Mouse (Mus musculus) embryonic facial prominence, embryonic 12.5 days (tissue): Measurements from ENCODE around the gene Glra2. TPM values are rescaled to one million over a fixed set of nuclear protein-coding genes. Genes with fewer than 3 reads are reported as not detected.
"Not testable (repeated sequence)": the region's sequence is repeated elsewhere in the genome, so short reads cannot be mapped to it uniquely, and the experiment has no call there.

Experiments used
- ATAC-seq: fragments of 200-750 bp; cut with Nextera tagmentation; 2 replicates; pipeline ENCODE4 v1.8.0; 2017; ENCODE audit not compliant: insufficient number of reproducible peaks, insufficient read depth, low FRiP score, low TSS enrichment
- H3K27ac ChIP-seq: fragments of 300-500 bp; sonication (generic); 2 replicates; pipeline ENCODE4 v1.5.1; 2016; ENCODE audit warnings: mild to moderate bottlenecking
- H3K27me3 ChIP-seq: fragments of 300-500 bp; sonication (generic); 2 replicates; pipeline ENCODE4 v1.6.1; 2016; ENCODE audit warnings: mild to moderate bottlenecking, moderate library complexity
- H3K36me3 ChIP-seq: fragments of 300-500 bp; sonication (generic); 2 replicates; pipeline ENCODE4 v1.6.1; 2016; ENCODE audit warnings: mild to moderate bottlenecking
- H3K4me1 ChIP-seq: fragments of 300-500 bp; sonication (generic); 2 replicates; pipeline ENCODE4 v1.6.1; 2016
- H3K4me2 ChIP-seq: fragments of 300-500 bp; sonication (generic); replicated peaks from 2 replicates; pipeline ENCODE4 v1.6.1; 2016; ENCODE audit warnings: mild to moderate bottlenecking, moderate library complexity
- H3K4me3 ChIP-seq: fragments of 300-500 bp; sonication (generic); 2 replicates; pipeline ENCODE4 v1.5.1; 2016; ENCODE audit warnings: mild to moderate bottlenecking
- H3K9ac ChIP-seq: fragments of 300-500 bp; sonication (generic); 2 replicates; pipeline ENCODE4 v1.6.1; 2016; ENCODE audit warnings: mild to moderate bottlenecking, moderate library complexity
- H3K9me3 ChIP-seq: fragments of 300-500 bp; sonication (generic); 2 replicates; pipeline ENCODE4 v1.6.1; 2016; ENCODE audit warnings: mild to moderate bottlenecking, moderate library complexity
- WGBS: fragments of 180-500 bp; shearing (Covaris S2); methylation state at CpG from one replicate; pipeline ENCODE4 v1.1.7; 2016; 5-methylcytosine and 5-hydroxymethylcytosine counted together
- polyA plus RNA-seq: library from polyadenylated mRNA; unstranded; fragments of >200 nt; fragmentation: Nextera tagmentation; extraction: Ambion mirVana; gene quantifications from 2 replicates; pipeline ENCODE4 v1.2.1, GENCODE M21; 2016

The Glra2 gene
- polyA plus RNA-seq, result 0.17 and 0.32 TPM in 2 replicates

DNA sequence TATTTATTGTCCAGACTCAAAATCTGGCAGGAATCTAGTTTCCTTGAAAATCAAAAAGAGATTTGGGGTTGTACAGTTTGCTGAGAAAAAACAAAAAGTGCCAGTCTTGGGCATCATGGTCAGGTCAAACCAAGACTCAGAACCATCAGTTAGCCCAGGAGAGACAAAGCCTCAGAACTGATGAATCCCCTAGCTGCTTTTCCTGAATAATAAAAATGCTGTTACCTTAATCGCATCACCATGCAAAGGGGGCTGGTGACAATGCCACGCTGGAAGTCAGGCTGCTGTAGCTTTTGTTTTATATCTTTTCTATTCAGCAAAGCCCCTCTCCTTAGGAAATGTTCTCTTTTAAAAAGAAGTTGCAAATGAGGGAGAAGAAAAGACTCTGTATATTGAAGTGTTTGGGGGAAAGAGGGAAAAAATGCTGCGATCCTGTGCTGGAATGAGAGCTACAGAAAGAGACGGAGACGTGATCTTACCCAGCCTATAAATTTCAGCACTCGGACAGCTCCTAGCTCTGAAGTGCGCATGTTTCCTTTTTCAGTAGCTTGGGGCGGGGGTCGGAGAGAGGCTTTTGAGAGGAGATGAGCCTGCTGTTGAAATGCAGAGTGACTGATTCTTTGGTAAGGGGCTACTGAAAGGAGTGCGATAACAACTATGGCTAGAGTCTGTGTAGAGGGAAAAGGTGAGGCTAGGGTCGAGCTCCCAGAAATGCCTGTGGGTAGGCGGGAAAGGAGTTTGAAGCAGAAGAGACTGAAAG lies at the start of gene Glra2:
Gene Glra2 (minus strand): TSS at position 455 of the 760 bp plus-strand sequence.
- Histone ChIP-seq H3K4me1 (no peaks in the 10 kb centered on the region), H3K9me3 (no peaks in the 10 kb centered on the region), H3K36me3 (no peaks in the 10 kb centered on the region), H3K4me2 (peak within 1 kb of the TSS; percentile 42), H3K4me3 (0 out of 2 replicates have a peak within 1 kb of the TSS, but pooled peaks have one; percentile 19), H3K9ac (no peak within 1 kb of the TSS), H3K27me3 (no peaks in the 10 kb centered on the region), H3K27ac (no peak within 1 kb of the TSS)
- 15% methylated on average over 12 of the region's 12 CpGs for WGBS
- no peak for ATAC-seq

DNA sequence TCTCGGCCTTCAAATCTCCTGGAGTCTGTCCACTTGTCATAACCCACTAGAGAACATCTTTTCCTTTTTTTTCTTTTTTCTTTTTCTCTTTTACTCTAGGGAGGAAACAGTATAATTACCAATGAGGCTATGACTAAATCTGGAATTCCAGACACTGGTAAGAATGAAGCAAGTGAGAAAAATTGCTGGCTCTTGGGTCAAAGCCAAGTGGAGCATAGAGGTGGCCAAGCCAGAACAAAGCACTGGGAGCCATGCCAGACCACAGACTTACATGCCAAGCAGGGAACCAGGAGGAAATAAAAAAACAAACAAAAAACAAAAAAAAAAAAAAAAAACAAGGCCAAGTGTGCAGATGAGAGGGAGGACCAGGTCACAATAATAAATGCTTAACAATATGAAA lies 35.6 kb upstream of the Glra2 start:
- Histone ChIP-seq H3K9ac (no peak overlapping the region), H3K36me3 (no peaks in the 10 kb centered on the region), H3K4me3 (no peak overlapping the region), H3K4me2 (no peak overlapping the region), H3K9me3 (no peaks in the 10 kb centered on the region), H3K27me3 (no peaks in the 10 kb centered on the region), H3K4me1 (no peaks in the 10 kb centered on the region), H3K27ac (no peak overlapping the region)
- ATAC-seq, result no peak
- 69% methylated on average over 1 of the region's 1 CpGs for WGBS

DNA sequence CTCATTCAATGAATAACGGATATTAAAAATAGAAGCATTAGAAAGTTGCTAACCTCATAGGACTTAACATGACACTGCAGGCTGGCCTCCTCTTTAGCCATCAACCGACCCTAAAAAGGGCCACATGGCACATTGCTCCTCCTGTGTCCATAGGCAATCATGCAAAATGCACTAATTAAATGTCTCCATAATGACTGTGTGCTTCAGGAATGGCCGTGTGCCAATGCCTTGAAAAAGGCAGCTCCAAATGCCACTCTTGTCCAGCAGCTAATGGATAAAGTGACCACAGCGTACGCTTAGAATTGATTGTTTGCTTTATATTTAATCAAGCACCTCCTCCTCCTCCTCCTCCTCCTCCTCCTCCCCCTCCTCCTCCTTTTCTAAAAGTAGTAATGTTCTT lies 17.4 kb upstream of the Glra2 start:
- 88% methylated on average over 5 of the region's 5 CpGs for WGBS
- Histone ChIP-seq H3K27ac (no peak overlapping the region), H3K4me3 (no peak overlapping the region), H3K4me1 (no peaks in the 10 kb centered on the region), H3K4me2 (no peak overlapping the region), H3K36me3 (no peaks in the 10 kb centered on the region), H3K9me3 (no peaks in the 10 kb centered on the region), H3K27me3 (no peaks in the 10 kb centered on the region), H3K9ac (no peak overlapping the region)
- no peak for ATAC-seq

DNA sequence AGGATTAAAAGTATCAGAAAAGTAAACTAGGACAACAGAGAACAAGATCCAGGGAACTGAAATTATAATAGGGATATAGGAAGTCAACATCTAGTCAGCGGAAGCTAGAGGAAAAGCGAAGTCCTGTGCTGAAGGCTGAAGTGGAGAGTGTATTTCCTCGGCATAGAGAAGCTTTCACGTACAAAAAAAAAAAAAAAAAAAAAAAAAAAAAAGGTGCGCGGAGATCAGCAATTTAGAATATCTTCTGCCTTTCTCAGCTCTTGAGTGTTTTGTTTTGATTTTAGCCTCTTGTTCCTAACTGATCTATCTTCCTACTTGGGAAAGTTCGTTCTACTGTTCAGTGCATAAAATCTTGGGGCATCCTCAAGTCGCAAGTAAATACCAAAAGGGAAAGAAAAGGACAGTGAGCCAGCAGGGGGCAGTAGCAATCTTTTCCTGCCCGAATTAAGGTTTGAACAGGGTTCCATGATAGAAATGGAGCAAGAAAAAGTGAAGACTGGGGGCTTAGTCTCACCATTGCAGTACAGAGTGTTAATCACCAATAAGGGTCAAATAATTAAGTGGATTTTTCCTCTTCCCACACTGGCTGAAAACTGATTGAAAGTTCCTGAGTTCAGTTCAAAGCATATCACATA lies 623 bp upstream of the Glra2 start:
- 15% methylated on average over 9 of the region's 9 CpGs for WGBS
- no peak for ATAC-seq
- Histone ChIP-seq H3K4me1 (no peaks in the 10 kb centered on the region), H3K9ac (no peak overlapping the region), H3K27me3 (no peaks in the 10 kb centered on the region), H3K36me3 (no peaks in the 10 kb centered on the region), H3K4me3 (0 out of 2 replicates have a peak overlapping the region, but pooled peaks have one; percentile 19), H3K9me3 (no peaks in the 10 kb centered on the region), H3K27ac (no peak overlapping the region), H3K4me2 (peak overlapping the region; percentile 42)

DNA sequence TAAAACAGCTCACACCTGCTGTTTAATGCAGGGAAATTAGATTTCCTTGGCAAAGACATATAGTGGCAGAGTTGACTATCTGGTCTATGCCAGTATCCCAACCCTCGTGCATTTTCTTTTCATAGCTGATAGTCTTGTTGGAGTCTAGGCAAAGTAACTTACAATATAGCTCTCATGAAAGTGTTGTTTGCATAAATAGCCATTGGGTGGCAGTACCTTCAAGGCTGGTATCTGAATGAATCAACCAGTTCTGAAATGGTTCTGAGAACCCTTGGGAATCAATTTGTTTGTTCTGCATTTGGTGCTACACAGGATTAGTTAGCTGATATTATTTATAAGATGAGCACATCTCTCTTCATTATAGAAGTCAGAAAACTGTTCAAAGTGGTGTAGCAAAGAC lies 133.6 kb downstream of the Glra2 start:
- Histone ChIP-seq H3K4me2 (no peak overlapping the region), H3K27ac (no peak overlapping the region), H3K4me1 (no peaks in the 10 kb centered on the region), H3K27me3 (no peaks in the 10 kb centered on the region), H3K9me3 (no peaks in the 10 kb centered on the region), H3K4me3 (no peak overlapping the region), H3K36me3 (no peaks in the 10 kb centered on the region), H3K9ac (no peak overlapping the region)
- 68% methylated on average over 1 of the region's 1 CpGs for WGBS
- no peak for ATAC-seq

DNA sequence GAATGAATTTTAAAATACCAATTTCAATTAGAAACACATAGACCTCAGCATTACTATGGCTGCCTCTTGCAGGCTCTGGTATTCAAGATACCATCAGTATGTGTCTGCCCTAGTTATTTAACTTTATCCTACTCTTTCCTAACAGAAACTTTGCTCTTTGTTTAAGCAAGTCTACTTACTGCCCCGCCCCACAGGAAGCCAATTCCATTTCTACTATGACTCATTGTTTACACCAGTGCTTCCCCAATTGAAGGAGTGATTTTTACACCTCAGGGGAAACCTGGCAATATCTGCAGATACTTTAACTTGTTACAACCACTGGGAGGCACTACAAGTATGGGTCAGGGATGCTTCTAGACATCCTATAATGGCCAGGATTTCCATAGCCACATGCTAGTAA lies 136.0 kb downstream of the Glra2 start:
- no peak overlapping the region for H3K4me3 ChIP-seq
- no peak for ATAC-seq
- 59% methylated on average over 1 of the region's 1 CpGs for WGBS
- no peaks in the 10 kb centered on the region for H3K9me3 ChIP-seq
- no peak overlapping the region for H3K9ac ChIP-seq
- no peaks in the 10 kb centered on the region for H3K27me3 ChIP-seq
- no peak overlapping the region for H3K27ac ChIP-seq
- H3K4me2 ChIP-seq, result no peak overlapping the region
- H3K4me1 ChIP-seq, result no peaks in the 10 kb centered on the region
- no peaks in the 10 kb centered on the region for H3K36me3 ChIP-seq

DNA sequence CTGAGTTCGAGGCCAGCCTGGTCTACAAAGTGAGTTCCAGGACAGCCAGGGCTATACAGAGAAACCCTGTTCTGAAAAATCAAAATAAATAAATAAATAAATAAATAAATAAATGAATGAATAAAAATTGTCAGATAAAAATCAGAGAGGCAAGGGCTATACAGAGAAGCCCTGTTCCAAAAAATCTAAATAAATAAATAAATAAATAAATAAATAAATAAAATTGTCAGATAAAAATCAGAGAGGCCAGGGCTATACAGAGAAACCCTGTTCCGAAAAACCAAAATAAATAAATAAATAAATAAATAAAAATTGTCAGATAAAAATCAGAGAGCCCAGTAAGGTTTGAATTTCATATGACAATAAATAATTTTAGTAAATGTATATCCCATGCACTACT lies 144.2 kb downstream of the Glra2 start:
- H3K27me3 ChIP-seq, H3K4me1 ChIP-seq, H3K9me3 ChIP-seq, H3K4me3 ChIP-seq, H3K4me2 ChIP-seq, H3K9ac ChIP-seq, H3K36me3 ChIP-seq, ATAC-seq, H3K27ac ChIP-seq: not testable (repeated sequence)
- WGBS, result 88% methylated on average over 2 of the region's 2 CpGs

DNA sequence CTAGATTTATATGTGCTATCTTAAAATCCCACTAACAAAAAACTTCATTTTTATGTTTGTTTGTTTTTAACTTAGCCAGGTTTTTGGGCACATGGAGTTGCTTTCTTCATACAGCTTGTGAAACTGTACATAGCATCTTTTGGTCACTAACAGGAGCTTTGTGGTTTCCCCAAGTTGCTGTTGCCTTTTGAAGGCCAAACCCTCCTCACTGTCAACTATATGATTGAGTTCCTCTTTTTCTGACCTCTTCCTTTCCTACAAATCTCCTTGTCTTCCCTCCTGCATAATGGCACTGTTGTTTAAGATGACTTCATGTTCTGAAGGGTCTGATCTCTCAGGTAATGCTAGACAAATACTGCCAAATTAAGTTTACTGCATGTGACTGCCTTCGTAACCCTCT lies 170.6 kb downstream of the Glra2 start:
- no peak overlapping the region for H3K27ac ChIP-seq
- no peak for ATAC-seq
- WGBS, result 84% methylated on average over 1 of the region's 1 CpGs
- H3K36me3 ChIP-seq, result no peaks in the 10 kb centered on the region
- no peaks in the 10 kb centered on the region for H3K9me3 ChIP-seq
- H3K4me2 ChIP-seq, result no peak overlapping the region
- H3K27me3 ChIP-seq, result no peaks in the 10 kb centered on the region
- H3K9ac ChIP-seq, result no peak overlapping the region
- no peak overlapping the region for H3K4me3 ChIP-seq
- H3K4me1 ChIP-seq, result no peaks in the 10 kb centered on the region

DNA sequence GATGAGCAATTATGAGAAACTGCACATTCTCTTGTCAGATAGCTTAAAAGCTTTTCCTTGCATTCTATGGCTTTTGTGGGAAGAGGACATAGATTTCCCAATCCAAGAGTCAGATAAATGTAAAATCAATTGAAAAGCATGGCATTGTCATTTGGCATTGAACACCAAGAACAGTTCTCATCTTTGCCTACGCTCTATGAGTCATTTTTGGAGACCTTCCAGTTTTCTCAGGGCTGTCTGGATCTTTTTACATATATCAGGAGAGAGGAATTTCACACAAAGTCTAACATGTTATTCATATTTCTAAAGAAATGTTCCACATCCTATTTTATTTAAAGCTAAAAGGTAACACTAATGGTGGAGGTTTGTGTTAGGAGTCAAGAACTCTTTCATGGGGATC lies 223.0 kb downstream of the Glra2 start:
- Histone ChIP-seq H3K4me2 (no peak overlapping the region), H3K36me3 (no peaks in the 10 kb centered on the region), H3K4me3 (no peak overlapping the region), H3K9me3 (no peaks in the 10 kb centered on the region), H3K4me1 (no peaks in the 10 kb centered on the region), H3K9ac (no peak overlapping the region), H3K27me3 (no peaks in the 10 kb centered on the region), H3K27ac (no peak overlapping the region)
- ATAC-seq, result no peak
- WGBS, result 83% methylated on average over 1 of the region's 1 CpGs
